Mouse (Mus musculus): ENCODE results near the gene Dab2. TPM values are rescaled to one million over a fixed set of nuclear protein-coding genes. Genes with fewer than 3 reads are reported as not detected.

The Dab2 gene
- polyA plus RNA-seq, 1 experiment from 2014 or later: 18.9 TPM

DNA sequence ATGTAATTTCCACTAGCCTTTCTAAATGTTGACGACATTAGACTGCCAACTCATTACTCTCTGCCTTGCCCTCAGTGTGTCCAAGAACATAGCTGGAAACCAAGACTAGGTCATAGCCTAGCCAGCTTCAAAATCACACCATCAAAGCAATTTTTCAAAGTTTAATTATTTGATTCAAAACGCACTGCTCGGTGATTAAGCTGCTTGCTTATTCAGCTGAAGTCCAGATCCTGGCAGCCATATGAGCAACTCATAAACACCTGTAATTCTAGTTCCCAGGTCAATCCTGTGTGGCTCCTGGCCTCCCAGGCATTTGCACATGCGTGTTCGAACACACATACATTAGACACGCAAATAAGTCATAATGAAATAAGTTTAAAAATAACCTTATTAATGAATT lies 99.3 kb downstream of the Dab2 start:
- 89% methylated on average over 6 of the region's 6 CpGs for WGBS
- no peak overlapping the region for H3K9ac ChIP-seq (replicated peaks)
- no peaks in the 10 kb centered on the region for H3K36me3 ChIP-seq
- no peak for ATAC-seq (ENCODE audit: low FRiP score)
- H3K4me1 ChIP-seq: no peaks in the 10 kb centered on the region
- H3K9me3 ChIP-seq (replicated peaks): no peaks in the 10 kb centered on the region
- H3K27me3 ChIP-seq (replicated peaks): no peaks in the 10 kb centered on the region
- H3K27ac ChIP-seq (replicated peaks): no peak overlapping the region
- H3K4me3 ChIP-seq (replicated peaks): no peak overlapping the region
- H3K4me2 ChIP-seq: no peak overlapping the region

DNA sequence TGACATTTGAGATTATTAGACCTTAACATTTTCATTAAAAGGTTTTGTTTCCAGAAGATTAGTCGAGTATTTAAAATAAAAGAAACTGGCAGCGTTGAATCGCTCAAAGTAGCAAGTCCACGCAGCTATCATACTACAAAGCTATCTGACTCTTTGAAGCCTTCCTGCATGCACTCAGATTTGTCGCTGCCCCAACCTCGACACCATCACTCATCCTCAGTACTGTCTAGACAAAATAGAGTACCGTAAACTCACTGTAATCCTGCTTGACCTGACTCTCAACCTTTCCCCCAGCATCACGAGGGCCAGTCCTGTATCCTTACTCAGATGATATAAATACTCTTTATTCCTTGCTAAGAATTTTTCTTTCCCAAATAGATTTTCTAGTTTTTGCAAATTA lies 100.5 kb downstream of the Dab2 start:
- no peaks in the 10 kb centered on the region for H3K27me3 ChIP-seq (replicated peaks)
- H3K4me1 ChIP-seq: no peaks in the 10 kb centered on the region
- H3K36me3 ChIP-seq: no peaks in the 10 kb centered on the region
- no peak for ATAC-seq (ENCODE audit: low FRiP score)
- H3K9ac ChIP-seq (replicated peaks): no peak overlapping the region
- H3K4me3 ChIP-seq (replicated peaks): no peak overlapping the region
- no peak overlapping the region for H3K4me2 ChIP-seq
- 87% methylated on average over 8 of the region's 8 CpGs for WGBS
- no peak overlapping the region for H3K27ac ChIP-seq (replicated peaks)
- no peaks in the 10 kb centered on the region for H3K9me3 ChIP-seq (replicated peaks)

- Histone ChIP-seq H3K9ac (replicated peaks) (no peak overlapping the region), H3K4me3 (replicated peaks) (no peak overlapping the region)
- 69% methylated on average over 2 of the region's 2 CpGs for WGBS
Measured at GRCm38 (mm10) chr15:6402433-6402832, 102.8 kb downstream of the Dab2 start.

DNA sequence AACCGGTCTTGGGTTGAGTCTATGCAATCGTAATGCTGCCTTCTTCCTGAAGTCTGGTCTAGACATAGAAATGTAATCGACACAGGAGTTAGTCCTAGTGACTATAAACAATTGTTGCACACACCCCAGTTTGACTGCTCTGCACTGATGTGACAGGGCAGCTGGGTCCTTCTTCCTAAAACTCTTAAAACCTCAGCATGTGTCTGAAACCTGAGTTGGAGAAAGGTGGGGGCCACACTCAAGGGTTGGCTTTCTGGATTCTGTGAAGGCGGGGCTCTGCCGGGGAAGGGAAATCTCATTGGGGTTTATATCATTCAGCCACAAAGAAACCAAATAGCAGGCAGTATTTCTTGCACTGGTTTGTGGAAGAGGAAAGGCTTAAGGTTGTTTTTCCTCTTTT lies 104.6 kb downstream of the Dab2 start:
- Histone ChIP-seq H3K9ac (replicated peaks) (no peak overlapping the region), H3K4me2 (no peak overlapping the region), H3K27ac (replicated peaks) (no peak overlapping the region), H3K27me3 (replicated peaks) (no peaks in the 10 kb centered on the region), H3K4me1 (no peaks in the 10 kb centered on the region), H3K36me3 (no peaks in the 10 kb centered on the region), H3K9me3 (replicated peaks) (no peaks in the 10 kb centered on the region), H3K4me3 (replicated peaks) (no peak overlapping the region)
- no peak for ATAC-seq (ENCODE audit: low FRiP score)
- WGBS: 83% methylated on average over 5 of the region's 5 CpGs

More at GRCm38 (mm10) chr15:6402433-6402832, 102.8 kb downstream of the Dab2 start:
- Histone ChIP-seq H3K27ac (replicated peaks) (no peak overlapping the region), H3K27me3 (replicated peaks) (no peaks in the 10 kb centered on the region), H3K4me2 (no peak overlapping the region), H3K36me3 (no peaks in the 10 kb centered on the region), H3K4me1 (no peaks in the 10 kb centered on the region), H3K9me3 (replicated peaks) (no peaks in the 10 kb centered on the region)
- 0 out of 2 replicates have a peak, but pooled peaks have one; percentile 28 for ATAC-seq (ENCODE audit: low FRiP score)

GRCm38 (mm10) chr15:6406771-6407170 lies 107.2 kb downstream of the Dab2 start:
- Histone ChIP-seq H3K27ac (replicated peaks) (no peak overlapping the region), H3K4me3 (replicated peaks) (no peak overlapping the region), H3K36me3 (no peaks in the 10 kb centered on the region), H3K9ac (replicated peaks) (no peak overlapping the region), H3K27me3 (replicated peaks) (no peaks in the 10 kb centered on the region), H3K4me1 (no peaks in the 10 kb centered on the region), H3K9me3 (replicated peaks) (no peaks in the 10 kb centered on the region), H3K4me2 (no peak overlapping the region)
- ATAC-seq (ENCODE audit: low FRiP score): no peak
- WGBS: 91% methylated on average over 6 of the region's 6 CpGs

- Histone ChIP-seq H3K27me3 (replicated peaks) (no peaks in the 10 kb centered on the region), H3K4me3 (replicated peaks) (no peak overlapping the region), H3K9me3 (replicated peaks) (no peaks in the 10 kb centered on the region), H3K36me3 (no peaks in the 10 kb centered on the region), H3K27ac (replicated peaks) (no peak overlapping the region), H3K4me2 (no peak overlapping the region), H3K9ac (replicated peaks) (no peak overlapping the region), H3K4me1 (no peaks in the 10 kb centered on the region)
- ATAC-seq (ENCODE audit: low FRiP score): no peak
- 82% methylated on average over 8 of the region's 8 CpGs for WGBS
Measured at GRCm38 (mm10) chr15:6409031-6409430, 109.4 kb downstream of the Dab2 start.

- no peaks in the 10 kb centered on the region for H3K27me3 ChIP-seq (replicated peaks)
- H3K4me1 ChIP-seq: no peaks in the 10 kb centered on the region
- no peak overlapping the region for H3K27ac ChIP-seq (replicated peaks)
- no peaks in the 10 kb centered on the region for H3K9me3 ChIP-seq (replicated peaks)
- H3K36me3 ChIP-seq: no peaks in the 10 kb centered on the region
- ATAC-seq (ENCODE audit: low FRiP score): no peak
- no peak overlapping the region for H3K4me2 ChIP-seq
- no peak overlapping the region for H3K9ac ChIP-seq (replicated peaks)
- 93% methylated on average over 3 of the region's 3 CpGs for WGBS
- H3K4me3 ChIP-seq (replicated peaks): no peak overlapping the region
Measured at GRCm38 (mm10) chr15:6410161-6410560, 110.6 kb downstream of the Dab2 start.

GRCm38 (mm10) chr15:6411334-6411733 lies 111.7 kb downstream of the Dab2 start:
- 91% methylated on average over 6 of the region's 6 CpGs for WGBS
- H3K36me3 ChIP-seq: no peaks in the 10 kb centered on the region
- H3K4me1 ChIP-seq: no peaks in the 10 kb centered on the region

GRCm38 (mm10) chr15:6415317-6415716 lies 115.7 kb downstream of the Dab2 start:
- no peak overlapping the region for H3K27ac ChIP-seq (replicated peaks)
- 92% methylated on average over 5 of the region's 5 CpGs for WGBS
- H3K9ac ChIP-seq (replicated peaks): no peak overlapping the region

More at GRCm38 (mm10) chr15:6411334-6411733, 111.7 kb downstream of the Dab2 start:
- no peaks in the 10 kb centered on the region for H3K9me3 ChIP-seq (replicated peaks)
- no peak for ATAC-seq (ENCODE audit: low FRiP score)
- no peak overlapping the region for H3K27ac ChIP-seq (replicated peaks)
- no peak overlapping the region for H3K4me3 ChIP-seq (replicated peaks)
- no peak overlapping the region for H3K9ac ChIP-seq (replicated peaks)
- H3K27me3 ChIP-seq (replicated peaks): no peaks in the 10 kb centered on the region
- no peak overlapping the region for H3K4me2 ChIP-seq

DNA sequence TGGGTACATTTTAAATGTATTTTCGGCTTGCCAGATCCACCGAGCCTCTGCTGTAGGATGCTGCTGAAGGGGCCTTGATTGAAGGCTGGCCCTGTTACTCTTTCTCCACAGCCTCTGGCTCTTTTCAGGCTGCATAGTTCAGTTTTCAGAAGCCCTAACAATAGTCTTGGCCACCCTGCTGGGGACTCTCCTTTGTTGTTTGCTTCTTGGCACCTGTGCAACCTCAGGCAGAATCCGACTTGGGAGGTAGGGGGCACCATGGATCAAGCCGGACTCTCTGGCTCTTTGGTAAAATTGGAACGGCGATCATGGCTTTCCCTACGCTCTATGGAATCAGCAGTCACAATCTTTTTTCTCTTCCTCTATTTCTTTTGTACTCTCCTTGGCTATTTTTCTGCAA lies 132.2 kb downstream of the Dab2 start:
- H3K27me3 ChIP-seq (replicated peaks): no peaks in the 10 kb centered on the region
- ATAC-seq (ENCODE audit: low FRiP score): peak; percentile 59
- H3K36me3 ChIP-seq: no peaks in the 10 kb centered on the region
- no peaks in the 10 kb centered on the region for H3K9me3 ChIP-seq (replicated peaks)
- no peak overlapping the region for H3K27ac ChIP-seq (replicated peaks)
- no peak overlapping the region for H3K4me3 ChIP-seq (replicated peaks)
- WGBS: 55% methylated on average over 7 of the region's 7 CpGs
- no peaks in the 10 kb centered on the region for H3K4me1 ChIP-seq
- no peak overlapping the region for H3K9ac ChIP-seq (replicated peaks)
- no peak overlapping the region for H3K4me2 ChIP-seq

More at GRCm38 (mm10) chr15:6415317-6415716, 115.7 kb downstream of the Dab2 start:
- no peaks in the 10 kb centered on the region for H3K36me3 ChIP-seq
- ATAC-seq (ENCODE audit: low FRiP score): no peak
- H3K4me1 ChIP-seq: no peaks in the 10 kb centered on the region
- no peak overlapping the region for H3K4me2 ChIP-seq
- no peaks in the 10 kb centered on the region for H3K27me3 ChIP-seq (replicated peaks)
- H3K4me3 ChIP-seq (replicated peaks): no peak overlapping the region
- no peaks in the 10 kb centered on the region for H3K9me3 ChIP-seq (replicated peaks)

DNA sequence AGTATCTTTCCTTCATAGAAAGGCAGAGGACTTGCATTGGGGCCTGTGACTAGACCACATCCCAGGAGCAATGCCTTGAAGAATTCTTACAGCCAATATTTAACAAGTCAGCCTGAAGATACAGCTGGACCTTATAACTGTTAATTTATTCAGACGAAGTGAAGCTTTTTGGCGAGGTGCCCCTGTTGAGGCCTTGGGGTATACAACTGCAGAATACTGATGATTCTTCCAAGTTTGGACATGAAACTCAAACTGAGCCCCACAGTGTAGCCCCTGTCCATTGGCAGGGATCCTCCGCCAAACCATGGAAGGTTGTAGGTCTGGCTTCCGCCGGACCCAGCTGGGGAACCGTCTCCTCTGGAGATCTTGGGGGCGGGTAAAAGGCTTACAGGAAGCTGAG lies 132.8 kb downstream of the Dab2 start:
- no peak overlapping the region for H3K9ac ChIP-seq (replicated peaks)
- no peaks in the 10 kb centered on the region for H3K4me1 ChIP-seq
- no peaks in the 10 kb centered on the region for H3K27me3 ChIP-seq (replicated peaks)
- no peaks in the 10 kb centered on the region for H3K9me3 ChIP-seq (replicated peaks)
- no peak overlapping the region for H3K4me3 ChIP-seq (replicated peaks)
- 74% methylated on average over 7 of the region's 7 CpGs for WGBS
- no peak overlapping the region for H3K27ac ChIP-seq (replicated peaks)
- H3K36me3 ChIP-seq: no peaks in the 10 kb centered on the region
- no peak overlapping the region for H3K4me2 ChIP-seq
- peak; percentile 78 for ATAC-seq (ENCODE audit: low FRiP score)

DNA sequence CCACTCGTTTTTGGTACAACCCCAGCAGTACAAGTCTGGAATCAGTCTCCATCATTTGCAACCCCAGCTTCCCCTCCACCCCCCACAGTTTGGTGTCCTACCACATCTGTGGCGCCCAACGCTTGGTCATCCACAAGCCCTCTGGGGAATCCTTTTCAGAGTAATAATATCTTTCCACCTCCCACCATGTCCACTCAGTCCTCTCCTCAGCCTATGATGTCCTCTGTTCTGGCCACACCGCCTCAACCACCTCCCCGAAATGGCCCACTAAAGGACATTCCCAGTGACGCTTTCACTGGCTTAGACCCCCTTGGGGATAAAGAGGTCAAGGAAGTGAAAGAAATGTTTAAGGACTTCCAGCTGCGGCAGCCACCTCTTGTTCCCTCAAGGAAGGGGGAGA lies 135.7 kb downstream of the Dab2 start:
- WGBS: 92% methylated on average over 7 of the region's 7 CpGs
- no peak for ATAC-seq (ENCODE audit: low FRiP score)
- H3K36me3 ChIP-seq: no peaks in the 10 kb centered on the region
- no peaks in the 10 kb centered on the region for H3K9me3 ChIP-seq (replicated peaks)
- H3K9ac ChIP-seq (replicated peaks): no peak overlapping the region
- no peaks in the 10 kb centered on the region for H3K27me3 ChIP-seq (replicated peaks)
- H3K27ac ChIP-seq (replicated peaks): no peak overlapping the region
- H3K4me3 ChIP-seq (replicated peaks): no peak overlapping the region
- no peak overlapping the region for H3K4me2 ChIP-seq
- H3K4me1 ChIP-seq: no peaks in the 10 kb centered on the region

DNA sequence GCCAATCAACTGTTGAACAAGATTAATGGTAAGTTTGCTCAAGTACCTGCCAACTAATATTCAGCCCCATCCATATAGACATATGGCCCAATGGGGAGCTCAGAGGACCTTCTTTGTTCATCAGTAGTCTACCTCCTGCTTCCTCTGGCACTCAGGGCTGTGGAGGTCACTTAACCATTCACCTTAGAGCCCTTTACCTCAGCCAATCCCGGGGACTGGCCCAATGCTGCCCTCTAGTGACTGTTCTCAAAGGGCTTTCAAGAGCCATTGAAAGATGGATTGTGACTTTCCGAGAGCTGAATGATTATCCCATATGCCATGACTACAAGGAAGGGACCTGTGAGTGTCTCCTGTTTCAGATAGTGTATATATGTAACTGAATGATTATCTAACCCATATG lies 136.2 kb downstream of the Dab2 start:
- no peaks in the 10 kb centered on the region for H3K27me3 ChIP-seq (replicated peaks)
- WGBS: 71% methylated on average over 2 of the region's 2 CpGs
- H3K4me1 ChIP-seq: no peaks in the 10 kb centered on the region
- no peak overlapping the region for H3K4me3 ChIP-seq (replicated peaks)
- no peak for ATAC-seq (ENCODE audit: low FRiP score)
- H3K36me3 ChIP-seq: no peaks in the 10 kb centered on the region
- no peak overlapping the region for H3K9ac ChIP-seq (replicated peaks)
- H3K27ac ChIP-seq (replicated peaks): no peak overlapping the region
- no peak overlapping the region for H3K4me2 ChIP-seq
- no peaks in the 10 kb centered on the region for H3K9me3 ChIP-seq (replicated peaks)
